Mouse (Mus musculus) hindbrain, embryonic 10.5 days (tissue): ENCODE measurements at regions not wholly inside any gene's neighbourhood (a gene's known extent, or its start where the extent isn't known, plus 50 kb on each side); places are given as distances from the start of the nearest gene placed in this dataset.
"Not testable (repeated sequence)": the region's sequence is repeated elsewhere in the genome, so short reads cannot be mapped to it uniquely, and the experiment has no call there.

Experiments
- DNase-seq: peaks from one replicate; pipeline ENCODE4 v3.0.0-alpha.2; 2017; ENCODE audit warnings: low spot score
- H3K27ac ChIP-seq: fragments of 300-500 bp; sonication (generic); 2 replicates; pipeline ENCODE4 v1.5.1; 2016; ENCODE audit warnings: mild to moderate bottlenecking, moderate library complexity
- H3K27me3 ChIP-seq: fragments of 300-500 bp; sonication (generic); 2 replicates; pipeline ENCODE4 v1.6.1; 2016; ENCODE audit warnings: mild to moderate bottlenecking; ENCODE audit not compliant: poor library complexity, insufficient read depth, severe bottlenecking
- H3K36me3 ChIP-seq: fragments of 300-500 bp; sonication (generic); 2 replicates; pipeline ENCODE4 v1.6.1; 2016; ENCODE audit warnings: mild to moderate bottlenecking, moderate library complexity
- H3K4me1 ChIP-seq: fragments of 300-500 bp; sonication (generic); replicated peaks from 2 replicates; pipeline ENCODE4 v1.6.1; 2016; ENCODE audit warnings: mild to moderate bottlenecking
- H3K4me3 ChIP-seq: fragments of 300-500 bp; sonication (generic); 2 replicates; pipeline ENCODE4 v1.5.1; 2016; ENCODE audit warnings: mild to moderate bottlenecking, moderate library complexity
- H3K9me3 ChIP-seq: fragments of 300-500 bp; sonication (generic); 2 replicates; pipeline ENCODE4 v1.6.1; 2016; ENCODE audit warnings: mild to moderate bottlenecking, moderate library complexity
- WGBS: fragments of 180-500 bp; shearing (Covaris S2); methylation state at CpG from one replicate; pipeline ENCODE4 v1.1.7; 2016; 5-methylcytosine and 5-hydroxymethylcytosine counted together

GRCm38 (mm10) chr17:6547064-6547760 lies 54.3 kb upstream of the Dynlt1c start:
- not testable (repeated sequence) for H3K36me3 ChIP-seq, H3K4me3 ChIP-seq, H3K4me1 ChIP-seq, H3K9me3 ChIP-seq, H3K27me3 ChIP-seq, DNase-seq, H3K27ac ChIP-seq
- no CpG with 5 or more reads among the region's 8 CpGs for WGBS

GRCm38 (mm10) chr17:6547937-6548336 lies 53.5 kb upstream of the Dynlt1c start:
- not testable (repeated sequence) for DNase-seq
- WGBS = no CpG with 5 or more reads among the region's 6 CpGs

More at GRCm38 (mm10) chr17:6547937-6548336, 53.5 kb upstream of the Dynlt1c start:
- not testable (repeated sequence) for H3K4me3 ChIP-seq, H3K27ac ChIP-seq, H3K9me3 ChIP-seq, H3K36me3 ChIP-seq, H3K27me3 ChIP-seq, H3K4me1 ChIP-seq
